Mouse (Mus musculus): ENCODE data around the gene Cyth3.

- TF ChIP-seq CTCF (conservative IDR thresholded peaks at IDR 0.05; ENCODE audit: low read length), result no peak
- TF ChIP-seq POU5F1 (IDR thresholded peaks at IDR 0.05; ENCODE audit: borderline replicate concordance, low read length), result no peak
- no peak for TF ChIP-seq NANOG (IDR thresholded peaks at IDR 0.05; ENCODE audit: borderline replicate concordance, low read length)
Measured at GRCm38 (mm10) chr5:143653497-143653896, 31.2 kb downstream of the Cyth3 start.

Data from E14TG2a.4 (cell line).